Mouse (Mus musculus): Measurements from ENCODE around the gene Chkb.

- TF ChIP-seq POLR2A (IDR thresholded peaks at IDR 0.05; ENCODE audit: borderline replicate concordance, insufficient read depth, low read length) (no peak), CTCF (IDR thresholded peaks at IDR 0.05; ENCODE audit: borderline replicate concordance, insufficient read depth, low read depth, low read length) (no peak)
Measured at GRCm38 (mm10) chr15:89452906-89453864, 23.5 kb upstream of the Chkb start.

Measured in cerebellum, adult 2 months (tissue).